Mouse (Mus musculus) 3T3-L1 (cell line): ENCODE data around the gene Stox2.

Experiments
- DNase-seq: peaks from one replicate; pipeline ENCODE4 v3.0.0-alpha.2; 2015; ENCODE audit warnings: low read depth, low spot score

Gene Stox2

GRCm38 (mm10) chr8:47409061-47409460, 37.1 kb downstream of the Stox2 start:
- no peak for DNase-seq

GRCm38 (mm10) chr8:47404852-47405251, 41.3 kb downstream of the Stox2 start:
- DNase-seq: no peak

- DNase-seq: no peak
Observed at GRCm38 (mm10) chr8:47392927-47393326, 53.2 kb downstream of the Stox2 start.

- no peak for DNase-seq
Observed at GRCm38 (mm10) chr8:47392290-47392689, 53.9 kb downstream of the Stox2 start.

GRCm38 (mm10) chr8:47391844-47392243, 54.3 kb downstream of the Stox2 start:
- no peak for DNase-seq

GRCm38 (mm10) chr8:47389430-47389829, 56.7 kb downstream of the Stox2 start:
- DNase-seq: no peak

GRCm38 (mm10) chr8:47388171-47388570, 58.0 kb downstream of the Stox2 start:
- DNase-seq: no peak

GRCm38 (mm10) chr8:47385810-47386209, 60.4 kb downstream of the Stox2 start:
- DNase-seq: peak; percentile 4

GRCm38 (mm10) chr8:47384151-47384550, 62.0 kb downstream of the Stox2 start:
- no peak for DNase-seq

- no peak for DNase-seq
Observed at GRCm38 (mm10) chr8:47383632-47384031, 62.5 kb downstream of the Stox2 start.

- no peak for DNase-seq
Observed at GRCm38 (mm10) chr8:47381216-47381615, 64.9 kb downstream of the Stox2 start.

- DNase-seq: no peak
Observed at GRCm38 (mm10) chr8:47380725-47381124, 65.4 kb downstream of the Stox2 start.

GRCm38 (mm10) chr8:47380075-47380474, 66.1 kb downstream of the Stox2 start:
- DNase-seq: no peak

GRCm38 (mm10) chr8:47376651-47377050, 69.5 kb downstream of the Stox2 start:
- no peak for DNase-seq

GRCm38 (mm10) chr8:47373757-47374156, 72.4 kb downstream of the Stox2 start:
- DNase-seq: no peak

GRCm38 (mm10) chr8:47371539-47371938, 74.6 kb downstream of the Stox2 start:
- peak; percentile 70 for DNase-seq

GRCm38 (mm10) chr8:47371081-47371480, 75.1 kb downstream of the Stox2 start:
- no peak for DNase-seq

- DNase-seq: peak; percentile 80
Observed at GRCm38 (mm10) chr8:47370421-47371080, 75.6 kb downstream of the Stox2 start.

GRCm38 (mm10) chr8:47369949-47370348, 76.2 kb downstream of the Stox2 start:
- DNase-seq: no peak

- DNase-seq: no peak
Observed at GRCm38 (mm10) chr8:47369044-47369769, 77.0 kb downstream of the Stox2 start.

GRCm38 (mm10) chr8:47367029-47367428, 79.1 kb downstream of the Stox2 start:
- DNase-seq: no peak

- no peak for DNase-seq
Observed at GRCm38 (mm10) chr8:47363271-47363670, 82.9 kb downstream of the Stox2 start.

- no peak for DNase-seq
Observed at GRCm38 (mm10) chr8:47355340-47355906, 90.7 kb downstream of the Stox2 start.
